Comparison of ENCODE assay signal across 18 mouse cellular contexts in the genomic region with DNA sequence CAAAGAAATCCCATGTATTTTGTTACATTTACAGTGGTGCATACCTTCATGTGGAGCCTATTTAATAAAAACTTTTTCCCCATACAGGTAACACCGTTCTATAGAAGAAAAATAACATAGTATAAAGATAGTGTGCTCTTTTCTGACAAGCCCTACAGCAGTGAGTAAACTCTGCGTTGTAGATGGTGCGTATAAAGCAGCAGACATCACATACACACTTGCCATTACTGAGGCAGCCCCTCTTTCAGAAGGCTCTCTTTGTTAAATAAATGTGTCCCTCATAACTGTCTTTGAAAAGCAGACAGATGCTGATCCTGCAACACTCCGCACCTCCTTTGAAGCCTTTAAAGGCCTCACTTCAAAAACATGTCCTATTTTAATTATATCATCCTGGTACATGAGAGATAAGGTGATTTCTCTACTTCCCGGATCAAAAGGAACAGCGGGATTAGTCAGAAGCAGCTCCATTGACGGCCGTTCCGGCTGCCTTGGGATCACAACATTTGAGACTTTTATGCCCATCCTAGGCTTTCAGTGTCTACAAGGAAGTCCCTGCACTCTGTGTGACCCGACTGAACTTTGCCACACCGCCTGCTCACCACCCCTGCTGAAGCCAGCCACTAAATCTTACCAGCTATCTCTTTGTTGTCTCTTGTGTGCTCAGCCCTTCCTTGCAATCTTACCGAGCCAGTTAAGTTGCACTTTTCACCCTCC.
DNase-seq lines count a peak whose midpoint lies in the region; ATAC-seq and TF ChIP-seq lines count a peak whose summit lies in the region.
"Had no signal": no experiment of that assay in that cellular context is flagged by ENCODE, and none has a peak within 500 bp of the region (broad histone marks: within the 10 kb centered on the region; RNA-seq: fewer than 3 reads in every experiment).

No protein-coding gene starts in this region.

- H3K4me3 ChIP-seq in lung, embryonic 16.5 days (ENCODE audit: low read length): no peak overlapping the region
- H3K4me3 ChIP-seq in midbrain, embryonic 16.5 days (ENCODE audit: low read depth, low read length): no peak overlapping the region
- no peak overlapping the region for H3K4me3 ChIP-seq in hindbrain, postnatal 0 days (ENCODE audit: low read length)
- H3K4me3 ChIP-seq: embryonic facial prominence, embryonic 15.5 days; left cerebral cortex, adult 2 months; midbrain, embryonic 12.5 days had no signal

- ATAC-seq in lung, embryonic 16.5 days (ENCODE audit: low read depth): 0 out of 2 replicates have a peak, but pooled peaks have one; percentile 43
- peak; percentile 75; the same call in 1 of the 2 replicates for ATAC-seq in midbrain, embryonic 16.5 days
- no peak for ATAC-seq in hindbrain, postnatal 0 days
- ATAC-seq: forebrain, postnatal 0 days; lung, postnatal 0 days had no signal

- H3K9me3 ChIP-seq in lung, embryonic 16.5 days (ENCODE audit: control insufficient read depth, low read length): no peaks in the 10 kb centered on the region
- H3K9me3 ChIP-seq in midbrain, embryonic 16.5 days (replicated peaks; ENCODE audit: control insufficient read depth, low read length, poor library complexity, severe bottlenecking): no peaks in the 10 kb centered on the region
- no peaks in the 10 kb centered on the region for H3K9me3 ChIP-seq in hindbrain, postnatal 0 days (ENCODE audit: low read length)
- H3K9me3 ChIP-seq: embryonic facial prominence, embryonic 15.5 days; G1E; midbrain, embryonic 12.5 days had no signal

- 40% methylated on average over 12 of the region's 12 CpGs for WGBS in lung, embryonic 16.5 days
- 29% methylated on average over 12 of the region's 12 CpGs for WGBS in midbrain, embryonic 16.5 days
- WGBS in hindbrain, postnatal 0 days: 70% methylated on average over 12 of the region's 12 CpGs

- H3K4me1 ChIP-seq in lung, embryonic 16.5 days (replicated peaks; ENCODE audit: control insufficient read depth, insufficient read depth, low read length): peaks cover 14% of the 10 kb centered on the region
- H3K4me1 ChIP-seq in midbrain, embryonic 16.5 days (ENCODE audit: control insufficient read depth, insufficient read depth, low read length): 0 out of 2 replicates have a peak, but pooled peaks cover 3% of the 10 kb centered on the region
- H3K4me1 ChIP-seq in hindbrain, postnatal 0 days (ENCODE audit: insufficient read depth, low read length): no peaks in the 10 kb centered on the region
- H3K4me1 ChIP-seq: embryonic facial prominence, embryonic 15.5 days had no signal

- H3K4me2 ChIP-seq in lung, embryonic 16.5 days (ENCODE audit: low read depth, low read length): no peak overlapping the region
- no peak overlapping the region for H3K4me2 ChIP-seq in midbrain, embryonic 16.5 days (ENCODE audit: low read length)
- no peak overlapping the region for H3K4me2 ChIP-seq in hindbrain, postnatal 0 days (ENCODE audit: low read depth, low read length)
- H3K4me2 ChIP-seq: embryonic facial prominence, embryonic 15.5 days; midbrain, embryonic 12.5 days had no signal

- peak; percentile 29 for DNase-seq in adrenal gland, postnatal 14 days
- no peak for DNase-seq in adrenal gland, postnatal 4 days (ENCODE audit: low spot score in 2 of 2)
- DNase-seq in lung, adult 18-20 months: no peak
- peak; percentile 79 for DNase-seq in embryo, embryonic 10 days (ENCODE audit: low spot score)
- DNase-seq in frontal cortex, postnatal 10 days (ENCODE audit: low spot score in 2 of 2): no peak
- no peak for DNase-seq in hindbrain, postnatal 0 days (ENCODE audit: low spot score)
- DNase-seq: cerebellum, postnatal 14 days; forebrain, postnatal 0 days; gastrocnemius, postnatal 25 days; heart, postnatal 10 days; liver had no signal

- no peak overlapping the region for H3K27ac ChIP-seq in lung, embryonic 16.5 days (ENCODE audit: low read length)
- H3K27ac ChIP-seq in midbrain, embryonic 16.5 days (ENCODE audit: low read length): no peak overlapping the region
- H3K27ac ChIP-seq in hindbrain, postnatal 0 days: no peak overlapping the region
- H3K27ac ChIP-seq: embryonic facial prominence, embryonic 15.5 days; left cerebral cortex, adult 2 months; midbrain, embryonic 12.5 days had no signal

- H3K9ac ChIP-seq in lung, embryonic 16.5 days (ENCODE audit: low read length): no peak overlapping the region
- no peak overlapping the region for H3K9ac ChIP-seq in midbrain, embryonic 16.5 days (ENCODE audit: low read depth, low read length)
- H3K9ac ChIP-seq in hindbrain, postnatal 0 days (replicated peaks; ENCODE audit: low read length): no peak overlapping the region
- H3K9ac ChIP-seq: embryonic facial prominence, embryonic 15.5 days; forebrain, postnatal 0 days; midbrain, embryonic 12.5 days had no signal

- TF ChIP-seq CTCF in hindbrain, postnatal 0 days (IDR thresholded peaks at IDR 0.05; ENCODE audit: low read depth): no peak

- H3K27me3 ChIP-seq in lung, embryonic 16.5 days (ENCODE audit: control insufficient read depth, insufficient read depth, low read depth, low read length): no peaks in the 10 kb centered on the region
- H3K27me3 ChIP-seq in midbrain, embryonic 16.5 days (ENCODE audit: control insufficient read depth, insufficient read depth, low read depth, low read length): no peaks in the 10 kb centered on the region
- no peaks in the 10 kb centered on the region for H3K27me3 ChIP-seq in hindbrain, postnatal 0 days (ENCODE audit: insufficient read depth, low read length)
- H3K27me3 ChIP-seq: embryonic facial prominence, embryonic 15.5 days; midbrain, embryonic 12.5 days had no signal

- H3K36me3 ChIP-seq in lung, embryonic 16.5 days (ENCODE audit: control insufficient read depth, insufficient read depth, low read length): no peaks in the 10 kb centered on the region
- no peaks in the 10 kb centered on the region for H3K36me3 ChIP-seq in midbrain, embryonic 16.5 days (ENCODE audit: control insufficient read depth, insufficient read depth, low read length)
- H3K36me3 ChIP-seq in hindbrain, postnatal 0 days (ENCODE audit: insufficient read depth, low read length): no peaks in the 10 kb centered on the region
- H3K36me3 ChIP-seq: embryonic facial prominence, embryonic 15.5 days; G1E; midbrain, embryonic 12.5 days had no signal

Comparison
In these comparisons a context has a peak if more than half of its experiments do, and no peak if none do; other contexts are left out.
1. DNase-seq: peak in adrenal gland, postnatal 14 days (single experiment) and embryo, embryonic 10 days (single experiment); none in adrenal gland, postnatal 4 days (0 of 2), lung, adult 18-20 months (0 of 2), frontal cortex, postnatal 10 days (0 of 2) and hindbrain, postnatal 0 days (single experiment).